Mouse (Mus musculus): ENCODE data around the gene Zfp933.
"Not testable (repeated sequence)": the region's sequence is repeated elsewhere in the genome, so short reads cannot be mapped to it uniquely, and the experiment has no call there.

DNA sequence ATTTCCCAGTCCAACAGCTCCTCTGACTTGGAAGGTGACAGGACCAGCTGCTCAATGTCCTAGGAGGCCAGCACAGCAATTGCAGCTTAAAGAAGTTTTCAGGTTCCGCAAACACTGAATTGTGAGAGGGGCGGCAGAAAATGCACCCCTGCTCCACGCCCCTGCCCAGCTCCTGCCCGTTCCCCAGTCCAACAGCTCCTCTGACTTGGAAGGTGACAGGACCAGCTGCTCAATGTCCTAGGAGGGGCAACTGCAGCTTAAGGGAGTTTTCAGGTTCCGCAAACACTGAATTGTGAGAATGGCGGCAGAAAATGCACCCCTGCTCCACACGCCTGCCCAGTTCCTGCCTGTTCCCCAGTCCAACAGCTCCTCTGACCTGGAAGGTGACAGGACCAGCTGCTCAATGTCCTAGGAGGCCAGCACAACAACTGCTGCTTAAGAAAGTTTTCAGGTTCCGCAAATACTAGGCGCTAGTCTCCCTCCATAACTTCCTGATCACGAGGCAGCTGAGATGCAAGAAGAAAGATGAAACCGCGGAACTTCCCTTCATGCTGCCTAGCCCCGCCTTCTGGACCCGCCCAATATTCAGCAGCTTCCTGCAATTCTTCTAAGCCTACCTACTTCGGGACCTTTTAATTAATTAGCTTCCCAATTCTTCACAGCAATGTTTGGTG is 38.7 kb downstream of the Zfp933 start, which contains the start of gene Zfp984:
- not testable (repeated sequence) for TF ChIP-seq POLR2A (IDR thresholded peaks at IDR 0.05; ENCODE audit: extremely low read depth, insufficient read depth, low read length); CTCF (IDR thresholded peaks at IDR 0.05; ENCODE audit: low read depth, low read length)

All from liver, adult 2 months (tissue).